Mouse (Mus musculus): ENCODE measurements around the gene Hist1h2ad. TPM values are rescaled to one million over a fixed set of nuclear protein-coding genes. Genes with fewer than 3 reads are reported as not detected.
"Not testable (repeated sequence)": the region's sequence is repeated elsewhere in the genome, so short reads cannot be mapped to it uniquely, and the experiment has no call there.

Gene Hist1h2ad
- polyA plus RNA-seq, 1 experiment from 2014 or later = 3.4 TPM

DNA sequence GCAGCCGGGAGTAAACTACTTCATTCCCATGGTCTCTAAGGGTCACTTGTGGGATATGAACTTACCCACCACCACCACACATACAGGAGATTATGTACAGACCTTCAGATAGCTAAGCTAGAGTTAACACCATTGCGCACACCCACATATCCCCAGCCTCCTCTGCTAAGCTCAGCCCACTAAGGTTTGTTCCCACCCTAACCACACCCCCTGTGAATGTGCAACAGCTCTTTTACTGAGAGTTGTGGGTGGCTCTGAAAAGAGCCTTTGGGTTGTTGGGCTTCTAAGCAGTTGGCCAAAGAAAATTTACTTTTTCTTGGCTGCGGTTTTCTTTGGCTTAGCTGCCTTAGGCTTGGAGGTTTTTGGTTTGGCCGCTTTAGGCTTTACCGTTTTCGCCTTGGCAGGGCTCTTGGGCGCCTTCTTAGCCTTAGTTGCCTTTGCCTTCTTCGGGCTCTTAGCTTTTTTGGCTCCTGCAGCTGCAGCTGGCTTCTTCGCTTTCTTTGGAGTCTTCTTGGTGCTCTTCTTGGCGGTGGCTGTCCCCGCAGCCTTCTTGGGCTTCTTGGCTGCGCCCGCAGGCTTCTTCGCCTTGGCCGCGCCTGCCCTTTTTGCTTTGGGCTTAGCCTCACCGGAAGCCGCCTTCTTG lies 47.5 kb downstream of the Hist1h2ad start:
- Histone ChIP-seq H3K9me3 (no peaks in the 10 kb centered on the region), H3K9ac (peak overlapping the region; percentile 91), H3K36me3 (no peaks in the 10 kb centered on the region), H3K27me3 (replicated peaks) (no peaks in the 10 kb centered on the region), H3K4me2 (peak overlapping the region; percentile 85), H3K27ac (peak overlapping the region; percentile 98), H3K4me3 (replicated peaks) (peak overlapping the region; percentile 64), H3K4me1 (peaks cover 6% of the 10 kb centered on the region; the same call in 1 of the 2 replicates)
- WGBS = under 1% methylated on average over 18 of the region's 18 CpGs
- peak; percentile 86 for ATAC-seq (ENCODE audit: insufficient read depth, low FRiP score, low read depth)

DNA sequence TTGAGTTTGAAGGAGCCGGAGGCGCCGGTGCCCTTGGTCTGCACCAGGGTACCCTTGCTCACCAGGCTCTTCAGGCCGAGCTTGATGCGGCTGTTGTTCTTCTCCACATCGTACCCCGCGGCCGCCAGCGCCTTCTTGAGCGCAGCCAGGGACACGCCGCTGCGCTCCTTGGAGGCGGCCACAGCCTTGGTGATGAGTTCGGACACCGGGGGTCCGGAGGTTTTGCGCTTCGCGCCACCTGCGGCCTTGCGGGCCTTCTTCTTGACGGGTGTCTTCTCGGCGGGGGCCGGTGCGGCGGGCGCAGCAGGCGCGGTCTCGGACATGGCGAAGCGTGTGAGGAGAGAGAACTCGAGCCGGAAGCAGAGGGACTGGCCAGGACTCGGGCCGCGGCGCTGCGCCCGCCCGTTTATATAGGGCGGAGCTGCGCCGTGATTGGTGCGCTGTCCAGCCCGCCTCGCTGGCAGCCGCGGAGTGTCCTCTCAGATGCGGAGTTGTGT lies 48.0 kb downstream of the Hist1h2ad start, which contains the start of gene Hist1h1e:
Gene Hist1h1e, minus strand, starts transcription at position 384 of the 497 bp plus-strand sequence.
- H3K27me3 ChIP-seq (replicated peaks); H3K36me3 ChIP-seq; H3K9me3 ChIP-seq; H3K4me1 ChIP-seq: not testable (repeated sequence)
- H3K9ac ChIP-seq = peak within 1 kb of the TSS; percentile 91
- H3K4me3 ChIP-seq (replicated peaks) = peak within 1 kb of the TSS; percentile 64
- peak within 1 kb of the TSS; percentile 98 for H3K27ac ChIP-seq
- ATAC-seq (ENCODE audit: insufficient read depth, low FRiP score, low read depth) = peak; percentile 91
- under 1% methylated on average over 53 of the region's 53 CpGs for WGBS
- peak within 1 kb of the TSS; percentile 85 for H3K4me2 ChIP-seq

DNA sequence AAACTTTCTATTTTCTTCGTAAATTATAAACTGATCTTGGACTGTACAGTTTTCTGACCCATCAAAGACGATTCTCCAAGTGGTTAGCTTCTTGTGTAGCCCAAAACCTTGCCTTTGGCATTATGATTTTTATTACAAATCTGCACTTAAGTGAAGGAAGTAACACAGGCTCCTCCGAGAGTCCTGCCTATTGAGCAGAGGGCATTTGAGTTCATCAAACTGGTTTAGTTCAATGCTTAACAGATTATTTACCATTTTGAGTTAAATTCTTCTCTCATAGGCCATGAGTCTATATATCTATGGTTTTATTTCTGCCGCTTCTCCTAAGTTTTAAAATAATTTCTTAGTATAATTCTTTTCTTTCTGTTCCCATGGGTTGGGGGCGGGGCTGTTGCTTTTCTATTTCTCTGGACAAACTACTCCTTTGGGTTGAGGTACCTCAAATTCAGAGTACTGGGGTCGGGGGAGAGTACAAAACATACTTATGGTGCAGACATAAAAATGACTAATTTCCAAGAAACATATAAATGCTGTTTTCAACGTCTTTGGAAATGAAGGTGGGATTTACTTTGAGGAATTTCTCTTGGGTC lies 48.8 kb downstream of the Hist1h2ad start:
- peak overlapping the region; percentile 98 for H3K27ac ChIP-seq
- ATAC-seq (ENCODE audit: insufficient read depth, low FRiP score, low read depth) = no peak
- H3K4me3 ChIP-seq (replicated peaks) = peak overlapping the region; percentile 64
- no peaks in the 10 kb centered on the region for H3K9me3 ChIP-seq
- WGBS = 23% methylated on average over 7 of the region's 7 CpGs
- H3K4me1 ChIP-seq = peaks cover 6% of the 10 kb centered on the region; the same call in 1 of the 2 replicates
- no peak overlapping the region for H3K9ac ChIP-seq
- peak overlapping the region; percentile 85 for H3K4me2 ChIP-seq
- no peaks in the 10 kb centered on the region for H3K36me3 ChIP-seq
- no peaks in the 10 kb centered on the region for H3K27me3 ChIP-seq (replicated peaks)

Small RNAs within 50 kb of the gene (microRNA-seq; reads per million reads assigned to microRNA genes)
- gene Gm44297 (0.77 reads per million), gene Gm44359 (not detected), gene Gm44394 (not detected)

Other genes starting within 250 kb of the Hist1h2ad start
- gene Zfp322a, start 205.2 kb upstream of the Hist1h2ad start, polyA plus RNA-seq (2015; fragmentation: Nextera tagmentation; extraction: Ambion mirVana) = 40.9 and 42.0 TPM in 2 replicates
- gene Abt1, start 150.5 kb upstream of the Hist1h2ad start, polyA plus RNA-seq (2015; fragmentation: Nextera tagmentation; extraction: Ambion mirVana) = 10.7 and 11.9 TPM in 2 replicates
- gene Btn1a1, start 108.5 kb upstream of the Hist1h2ad start, polyA plus RNA-seq (2015; fragmentation: Nextera tagmentation; extraction: Ambion mirVana) = 0.09 and 0.22 TPM in 2 replicates
- gene Btn2a2, start 85.5 kb upstream of the Hist1h2ad start, polyA plus RNA-seq (2015; fragmentation: Nextera tagmentation; extraction: Ambion mirVana) = 0.08 and 0.15 TPM in 2 replicates
- gene Hist1h4h, start 43.3 kb upstream of the Hist1h2ad start, polyA plus RNA-seq (2015; fragmentation: Nextera tagmentation; extraction: Ambion mirVana) = 6.1 and 7.3 TPM in 2 replicates
- 4.1 and 13.0 TPM in 2 replicates for gene Hist1h2af, start 40.5 kb upstream of the Hist1h2ad start, polyA plus RNA-seq (2015; fragmentation: Nextera tagmentation; extraction: Ambion mirVana)
- gene Hist1h3g, start 39.0 kb upstream of the Hist1h2ad start, polyA plus RNA-seq (2015; fragmentation: Nextera tagmentation; extraction: Ambion mirVana) = 6.5 and 7.3 TPM in 2 replicates
- gene Hist1h2bh, start 31.0 kb upstream of the Hist1h2ad start, polyA plus RNA-seq (2015; fragmentation: Nextera tagmentation; extraction: Ambion mirVana) = 1.0 and 1.5 TPM in 2 replicates
- gene Hist1h3f, start 30.3 kb upstream of the Hist1h2ad start, polyA plus RNA-seq (2015; fragmentation: Nextera tagmentation; extraction: Ambion mirVana) = 0.83 and 0.94 TPM in 2 replicates
- 1.7 and 2.0 TPM in 2 replicates for gene Hist1h4f, start 22.7 kb upstream of the Hist1h2ad start, polyA plus RNA-seq (2015; fragmentation: Nextera tagmentation; extraction: Ambion mirVana)
- gene Hist1h1d, start 21.1 kb upstream of the Hist1h2ad start, polyA plus RNA-seq (2015; fragmentation: Nextera tagmentation; extraction: Ambion mirVana) = 0.89 and 0.98 TPM in 2 replicates
- 6.7 TPM in 2 replicates for gene Hist1h3e, start 12.0 kb upstream of the Hist1h2ad start, polyA plus RNA-seq (2015; fragmentation: Nextera tagmentation; extraction: Ambion mirVana)
- gene Hist1h2ae, start 3.2 kb upstream of the Hist1h2ad start, polyA plus RNA-seq (2015; fragmentation: Nextera tagmentation; extraction: Ambion mirVana) = 95.8 and 121 TPM in 2 replicates
- gene Hist1h2bg, start 3.0 kb upstream of the Hist1h2ad start, polyA plus RNA-seq (2015; fragmentation: Nextera tagmentation; extraction: Ambion mirVana) = 11.7 and 17.0 TPM in 2 replicates
- 3.5 and 3.8 TPM in 2 replicates for gene Hist1h2bf, start 185 bp upstream of the Hist1h2ad start, polyA plus RNA-seq (2015; fragmentation: Nextera tagmentation; extraction: Ambion mirVana)
- gene Hist1h3d, start 1.4 kb downstream of the Hist1h2ad start, polyA plus RNA-seq (2015; fragmentation: Nextera tagmentation; extraction: Ambion mirVana) = 5.7 and 7.9 TPM in 2 replicates
- gene Hist1h4d, start 7.2 kb downstream of the Hist1h2ad start, polyA plus RNA-seq (2015; fragmentation: Nextera tagmentation; extraction: Ambion mirVana) = 117 and 130 TPM in 2 replicates
- 2.9 TPM in 2 replicates for gene Hist1h2be, start 46.7 kb downstream of the Hist1h2ad start, polyA plus RNA-seq (2015; fragmentation: Nextera tagmentation; extraction: Ambion mirVana)
- 24.6 and 25.3 TPM in 2 replicates for gene Hist1h1e, start 48.2 kb downstream of the Hist1h2ad start, polyA plus RNA-seq (2015; fragmentation: Nextera tagmentation; extraction: Ambion mirVana)
- 1.9 and 2.4 TPM in 2 replicates for gene Hist1h2ac, start 109.6 kb downstream of the Hist1h2ad start, polyA plus RNA-seq (2015; fragmentation: Nextera tagmentation; extraction: Ambion mirVana)
- 104 and 105 TPM in 2 replicates for gene Hist1h2bc, start 109.8 kb downstream of the Hist1h2ad start, polyA plus RNA-seq (2015; fragmentation: Nextera tagmentation; extraction: Ambion mirVana)
- 0.19 TPM in 1 of 2 replicates, not detected in the other for gene Hist1h1t, start 121.4 kb downstream of the Hist1h2ad start, polyA plus RNA-seq (2015; fragmentation: Nextera tagmentation; extraction: Ambion mirVana)
- 4.0 and 6.1 TPM in 2 replicates for gene Hist1h4c, start 124.1 kb downstream of the Hist1h2ad start, polyA plus RNA-seq (2015; fragmentation: Nextera tagmentation; extraction: Ambion mirVana)
- gene Hfe, start 136.5 kb downstream of the Hist1h2ad start, polyA plus RNA-seq (2015; fragmentation: Nextera tagmentation; extraction: Ambion mirVana) = 7.9 and 8.8 TPM in 2 replicates
- gene Hist1h1c, start 164.4 kb downstream of the Hist1h2ad start, polyA plus RNA-seq (2015; fragmentation: Nextera tagmentation; extraction: Ambion mirVana) = 50.6 and 54.3 TPM in 2 replicates
- 5.5 and 5.7 TPM in 2 replicates for gene Hist1h3c, start 171.2 kb downstream of the Hist1h2ad start, polyA plus RNA-seq (2015; fragmentation: Nextera tagmentation; extraction: Ambion mirVana)
- 2.5 and 3.4 TPM in 2 replicates for gene Hist1h2bb, start 172.4 kb downstream of the Hist1h2ad start, polyA plus RNA-seq (2015; fragmentation: Nextera tagmentation; extraction: Ambion mirVana)
- 43.8 and 63.1 TPM in 2 replicates for gene Hist1h2ab, start 176.7 kb downstream of the Hist1h2ad start, polyA plus RNA-seq (2015; fragmentation: Nextera tagmentation; extraction: Ambion mirVana)
- 7.4 and 10.6 TPM in 2 replicates for gene Hist1h3b, start 177.9 kb downstream of the Hist1h2ad start, polyA plus RNA-seq (2015; fragmentation: Nextera tagmentation; extraction: Ambion mirVana)
- 3.5 and 4.1 TPM in 2 replicates for gene Hist1h4b, start 182.6 kb downstream of the Hist1h2ad start, polyA plus RNA-seq (2015; fragmentation: Nextera tagmentation; extraction: Ambion mirVana)
- gene Hist1h4a, start 186.8 kb downstream of the Hist1h2ad start, polyA plus RNA-seq (2015; fragmentation: Nextera tagmentation; extraction: Ambion mirVana) = 0.42 and 0.55 TPM in 2 replicates
- 4.8 and 6.9 TPM in 2 replicates for gene Hist1h3a, start 188.0 kb downstream of the Hist1h2ad start, polyA plus RNA-seq (2015; fragmentation: Nextera tagmentation; extraction: Ambion mirVana)
- 2.0 and 2.9 TPM in 2 replicates for gene Hist1h1a, start 189.3 kb downstream of the Hist1h2ad start, polyA plus RNA-seq (2015; fragmentation: Nextera tagmentation; extraction: Ambion mirVana)
- 0.06 TPM in 1 of 2 replicates, not detected in the other for gene Trim38, start 195.5 kb downstream of the Hist1h2ad start, polyA plus RNA-seq (2015; fragmentation: Nextera tagmentation; extraction: Ambion mirVana)
- 0.13 and 0.15 TPM in 2 replicates for gene Slc17a2, start 232.6 kb downstream of the Hist1h2ad start, polyA plus RNA-seq (2015; fragmentation: Nextera tagmentation; extraction: Ambion mirVana)

Measured in stomach, embryonic 15.5 days (tissue).